Mouse (Mus musculus) testis, adult 2 months (tissue): ENCODE data around the gene Adamts9.

Source experiments
- CTCF ChIP-seq: fragments of 200-500 bp; IDR thresholded peaks from 2 replicates; pipeline ENCODE4 v1.5.1; 2012; ENCODE audit warnings: low read depth, mild to moderate bottlenecking, inconsistent platforms, low read length, moderate library complexity; ENCODE audit not compliant: control insufficient read depth, insufficient read depth, insufficient replicate concordance
- POLR2A ChIP-seq: fragments of 200-500 bp; IDR thresholded peaks from 2 replicates; pipeline ENCODE4 v1.6.1; 2012; ENCODE audit warnings: low read depth, mild to moderate bottlenecking, inconsistent platforms, low read length, moderate library complexity; ENCODE audit not compliant: control insufficient read depth

DNA sequence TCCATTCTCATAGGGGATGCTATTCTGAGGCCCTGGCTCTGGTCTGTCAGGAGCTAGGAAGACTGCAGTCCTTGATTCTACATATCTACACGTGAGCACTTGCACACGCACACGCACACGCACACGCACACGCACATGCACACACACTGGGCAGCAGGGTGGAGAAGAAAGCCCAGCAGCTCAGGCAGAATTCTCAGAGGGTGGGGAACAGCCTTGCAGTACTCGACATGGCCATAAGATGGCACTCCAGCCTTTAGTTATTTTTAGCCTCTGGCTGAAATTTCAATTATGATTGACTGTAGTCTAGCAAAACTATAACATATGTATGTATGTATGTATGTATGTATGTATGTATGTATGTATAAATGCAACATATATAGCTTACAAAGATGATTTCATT, 158.5 kb downstream of the Adamts9 start:
- peak; percentile 71; the same call in 1 of the 2 replicates for TF ChIP-seq CTCF
- no peak for TF ChIP-seq POLR2A
